Mouse (Mus musculus) E14TG2a.4 (cell line): ENCODE measurements around the gene Spint1.
A peak's percentile ranks its signal among the peaks of the same experiment; 100 is the strongest.

Source experiments
- CTCF ChIP-seq: conservative IDR thresholded peaks from 2 replicates; pipeline ENCODE4 v1.5.1; 2014; ENCODE audit warnings: low read length
- NANOG ChIP-seq: IDR thresholded peaks from 2 replicates; pipeline ENCODE4 v1.6.1; 2014; ENCODE audit warnings: borderline replicate concordance, low read length, mixed read lengths
- POU5F1 ChIP-seq: IDR thresholded peaks from 2 replicates; pipeline ENCODE4 v1.6.1; 2014; ENCODE audit warnings: low read length, borderline replicate concordance

DNA sequence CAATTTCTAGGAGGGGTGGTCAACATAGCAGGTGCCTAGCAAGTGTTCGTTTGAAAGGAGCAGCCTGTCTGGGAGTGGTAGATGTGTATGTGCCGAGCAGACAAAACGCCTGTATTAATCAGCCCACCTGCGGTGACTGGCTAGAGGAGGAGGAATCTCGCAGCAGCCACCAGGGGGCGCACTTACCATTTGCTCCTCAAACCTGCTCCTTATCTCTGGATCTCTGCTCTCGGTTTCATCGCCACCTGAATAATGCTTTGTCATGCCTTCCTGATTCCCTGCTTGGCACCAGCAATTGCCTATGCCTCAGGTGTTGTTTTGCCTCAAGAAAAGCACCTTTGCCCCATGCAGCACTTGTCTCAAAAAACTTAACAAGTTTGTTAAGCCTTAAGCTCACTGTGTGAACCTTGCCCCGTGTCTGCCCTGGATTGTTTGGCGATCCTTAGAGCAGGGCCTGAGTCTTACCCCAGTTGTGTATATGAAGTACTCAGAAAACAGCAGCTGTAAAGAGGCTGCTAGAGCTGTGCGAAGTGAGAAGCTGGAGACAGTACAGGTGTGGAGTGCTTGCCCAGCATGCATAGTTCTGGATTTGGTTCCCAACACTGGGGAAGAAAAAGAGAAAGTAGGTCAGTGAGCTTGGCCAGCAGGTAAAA lies 13.8 kb downstream of the Spint1 start:
- TF ChIP-seq CTCF (peak; percentile 74), POU5F1 (no peak), NANOG (no peak)
